Mouse (Mus musculus): ENCODE results near the gene Siae. TPM values are rescaled to one million over a fixed set of nuclear protein-coding genes. Genes with fewer than 3 reads are reported as not detected.

Siae gene
- polyA plus RNA-seq, 1 experiment from 2014 or later: 16.6 TPM

GRCm38 (mm10) chr9:37628581-37628980 lies 73.1 kb downstream of the Siae start:
- no peaks in the 10 kb centered on the region for H3K36me3 ChIP-seq (ENCODE audit: control insufficient read depth, insufficient read depth, low read length)
- H3K4me2 ChIP-seq (ENCODE audit: low read depth, low read length): no peak overlapping the region
- H3K4me3 ChIP-seq (ENCODE audit: low read length): no peak overlapping the region
- H3K9me3 ChIP-seq (ENCODE audit: control insufficient read depth, low read length): no peaks in the 10 kb centered on the region
- no peak overlapping the region for H3K27ac ChIP-seq (ENCODE audit: low read length)
- no peaks in the 10 kb centered on the region for H3K27me3 ChIP-seq (replicated peaks; ENCODE audit: control insufficient read depth, insufficient read depth, low read length)
- WGBS: 68% methylated on average over 4 of the region's 4 CpGs
- H3K4me1 ChIP-seq (ENCODE audit: control insufficient read depth, insufficient read depth, low read length): no peaks in the 10 kb centered on the region
- ATAC-seq: no peak
- no peak overlapping the region for H3K9ac ChIP-seq (ENCODE audit: low read depth, low read length)

GRCm38 (mm10) chr9:37629941-37630340 lies 74.4 kb downstream of the Siae start:
- no peak overlapping the region for H3K4me2 ChIP-seq (ENCODE audit: low read depth, low read length)
- no peak overlapping the region for H3K4me3 ChIP-seq (ENCODE audit: low read length)
- no peak overlapping the region for H3K27ac ChIP-seq (ENCODE audit: low read length)
- H3K36me3 ChIP-seq (ENCODE audit: control insufficient read depth, insufficient read depth, low read length): no peaks in the 10 kb centered on the region
- WGBS: 83% methylated on average over 2 of the region's 2 CpGs
- no peaks in the 10 kb centered on the region for H3K9me3 ChIP-seq (ENCODE audit: control insufficient read depth, low read length)
- H3K4me1 ChIP-seq (ENCODE audit: control insufficient read depth, insufficient read depth, low read length): no peaks in the 10 kb centered on the region
- ATAC-seq: no peak
- no peaks in the 10 kb centered on the region for H3K27me3 ChIP-seq (replicated peaks; ENCODE audit: control insufficient read depth, insufficient read depth, low read length)
- H3K9ac ChIP-seq (ENCODE audit: low read depth, low read length): no peak overlapping the region

DNA sequence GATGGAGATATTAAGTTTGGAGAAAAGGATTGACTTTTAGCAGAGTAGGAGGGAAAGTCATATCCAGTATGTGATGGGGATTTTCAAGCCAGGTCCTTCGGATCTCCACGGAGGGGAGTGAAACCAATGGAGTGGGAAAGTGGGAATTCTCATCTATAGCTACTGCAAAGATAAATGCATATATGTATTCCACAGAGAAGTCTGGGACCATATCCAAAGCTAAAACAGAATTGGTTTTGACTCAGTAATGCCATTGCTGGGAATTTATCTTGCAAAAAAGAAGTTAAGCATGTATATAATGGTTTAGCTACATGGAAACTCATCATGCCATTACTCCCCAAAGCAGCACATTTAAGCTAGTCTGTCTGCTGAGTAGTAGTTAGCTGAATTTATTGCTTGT lies 76.8 kb downstream of the Siae start:
- H3K9me3 ChIP-seq (ENCODE audit: control insufficient read depth, low read length): no peaks in the 10 kb centered on the region
- no peak overlapping the region for H3K27ac ChIP-seq (ENCODE audit: low read length)
- no peaks in the 10 kb centered on the region for H3K36me3 ChIP-seq (ENCODE audit: control insufficient read depth, insufficient read depth, low read length)
- no peaks in the 10 kb centered on the region for H3K4me1 ChIP-seq (ENCODE audit: control insufficient read depth, insufficient read depth, low read length)
- H3K4me3 ChIP-seq (ENCODE audit: low read length): no peak overlapping the region
- no peak overlapping the region for H3K4me2 ChIP-seq (ENCODE audit: low read depth, low read length)
- ATAC-seq: no peak
- 79% methylated on average over 2 of the region's 2 CpGs for WGBS
- no peak overlapping the region for H3K9ac ChIP-seq (ENCODE audit: low read depth, low read length)
- no peaks in the 10 kb centered on the region for H3K27me3 ChIP-seq (replicated peaks; ENCODE audit: control insufficient read depth, insufficient read depth, low read length)

GRCm38 (mm10) chr9:37634269-37634668 lies 78.8 kb downstream of the Siae start:
- Histone ChIP-seq H3K4me3 (ENCODE audit: low read length) (no peak overlapping the region), H3K27me3 (replicated peaks; ENCODE audit: control insufficient read depth, insufficient read depth, low read length) (no peaks in the 10 kb centered on the region), H3K9ac (ENCODE audit: low read depth, low read length) (no peak overlapping the region), H3K9me3 (ENCODE audit: control insufficient read depth, low read length) (no peaks in the 10 kb centered on the region), H3K36me3 (ENCODE audit: control insufficient read depth, insufficient read depth, low read length) (no peaks in the 10 kb centered on the region), H3K27ac (ENCODE audit: low read length) (no peak overlapping the region), H3K4me1 (ENCODE audit: control insufficient read depth, insufficient read depth, low read length) (no peaks in the 10 kb centered on the region), H3K4me2 (ENCODE audit: low read depth, low read length) (no peak overlapping the region)
- ATAC-seq: no peak
- 90% methylated on average over 3 of the region's 3 CpGs for WGBS

DNA sequence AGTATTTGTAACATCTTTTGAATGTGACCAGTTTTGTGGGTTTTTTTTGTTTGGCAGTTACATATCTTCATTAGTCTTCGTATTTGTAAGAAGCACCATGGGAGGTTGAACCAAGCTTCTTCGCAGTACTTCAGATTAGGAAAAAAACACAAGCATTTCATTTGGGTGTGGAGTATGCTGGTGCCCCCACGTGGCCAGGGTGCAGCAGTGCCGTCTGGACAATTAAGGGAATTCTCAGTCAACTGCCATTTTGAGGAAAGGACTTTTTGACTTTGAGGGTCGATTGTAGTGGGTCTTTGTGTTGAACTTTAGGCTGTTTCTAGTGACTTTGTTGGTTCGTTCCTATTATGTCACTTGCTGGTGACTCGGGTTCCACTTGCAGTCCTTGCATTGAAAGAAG lies 80.8 kb downstream of the Siae start:
- Histone ChIP-seq H3K27ac (ENCODE audit: low read length) (no peak overlapping the region), H3K4me3 (ENCODE audit: low read length) (no peak overlapping the region), H3K4me1 (ENCODE audit: control insufficient read depth, insufficient read depth, low read length) (no peaks in the 10 kb centered on the region), H3K9me3 (ENCODE audit: control insufficient read depth, low read length) (no peaks in the 10 kb centered on the region), H3K36me3 (ENCODE audit: control insufficient read depth, insufficient read depth, low read length) (no peaks in the 10 kb centered on the region), H3K9ac (ENCODE audit: low read depth, low read length) (no peak overlapping the region), H3K27me3 (replicated peaks; ENCODE audit: control insufficient read depth, insufficient read depth, low read length) (no peaks in the 10 kb centered on the region), H3K4me2 (ENCODE audit: low read depth, low read length) (no peak overlapping the region)
- WGBS: 18% methylated on average over 7 of the region's 7 CpGs
- ATAC-seq: no peak

GRCm38 (mm10) chr9:37636800-37637542 lies 81.5 kb downstream of the Siae start:
- 50% methylated on average over 6 of the region's 6 CpGs for WGBS

DNA sequence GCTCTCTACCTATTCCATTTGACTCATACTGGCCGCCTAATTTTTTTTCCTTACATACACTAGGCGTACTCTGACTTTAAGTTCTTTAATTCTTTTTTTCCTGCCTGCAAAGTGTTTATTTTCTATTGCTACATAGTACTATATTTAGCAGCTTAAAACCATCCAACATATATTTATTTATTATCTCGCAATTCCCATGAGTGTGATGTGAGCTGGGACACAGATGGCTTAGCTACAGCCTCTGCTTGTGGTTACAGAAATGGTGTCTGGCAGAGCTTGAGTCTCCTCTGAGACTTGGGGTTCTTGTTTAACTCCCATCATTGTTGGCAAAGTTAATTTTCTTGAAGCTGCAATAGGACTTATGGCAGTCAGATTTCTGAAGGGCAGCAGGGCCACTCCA lies 83.2 kb downstream of the Siae start:
- no peaks in the 10 kb centered on the region for H3K4me1 ChIP-seq (ENCODE audit: control insufficient read depth, insufficient read depth, low read length)
- H3K27me3 ChIP-seq (replicated peaks; ENCODE audit: control insufficient read depth, insufficient read depth, low read length): no peaks in the 10 kb centered on the region
- H3K9ac ChIP-seq (ENCODE audit: low read depth, low read length): no peak overlapping the region
- ATAC-seq: no peak
- H3K27ac ChIP-seq (ENCODE audit: low read length): no peak overlapping the region
- H3K4me2 ChIP-seq (ENCODE audit: low read depth, low read length): no peak overlapping the region
- H3K4me3 ChIP-seq (ENCODE audit: low read length): no peak overlapping the region
- 84% methylated on average over 3 of the region's 3 CpGs for WGBS
- no peaks in the 10 kb centered on the region for H3K9me3 ChIP-seq (ENCODE audit: control insufficient read depth, low read length)
- no peaks in the 10 kb centered on the region for H3K36me3 ChIP-seq (ENCODE audit: control insufficient read depth, insufficient read depth, low read length)

More at GRCm38 (mm10) chr9:37636800-37637542, 81.5 kb downstream of the Siae start:
- Histone ChIP-seq H3K36me3 (ENCODE audit: control insufficient read depth, insufficient read depth, low read length) (no peaks in the 10 kb centered on the region), H3K27ac (ENCODE audit: low read length) (no peak overlapping the region), H3K9ac (ENCODE audit: low read depth, low read length) (no peak overlapping the region), H3K4me1 (ENCODE audit: control insufficient read depth, insufficient read depth, low read length) (no peaks in the 10 kb centered on the region), H3K27me3 (replicated peaks; ENCODE audit: control insufficient read depth, insufficient read depth, low read length) (no peaks in the 10 kb centered on the region), H3K4me3 (ENCODE audit: low read length) (no peak overlapping the region), H3K4me2 (ENCODE audit: low read depth, low read length) (no peak overlapping the region), H3K9me3 (ENCODE audit: control insufficient read depth, low read length) (no peaks in the 10 kb centered on the region)
- no peak for ATAC-seq

GRCm38 (mm10) chr9:37646246-37646645 lies 90.7 kb downstream of the Siae start:
- no peak overlapping the region for H3K4me3 ChIP-seq (ENCODE audit: low read length)
- H3K27me3 ChIP-seq (replicated peaks; ENCODE audit: control insufficient read depth, insufficient read depth, low read length): no peaks in the 10 kb centered on the region
- H3K4me1 ChIP-seq (ENCODE audit: control insufficient read depth, insufficient read depth, low read length): no peaks in the 10 kb centered on the region
- no peak overlapping the region for H3K27ac ChIP-seq (ENCODE audit: low read length)
- no peaks in the 10 kb centered on the region for H3K9me3 ChIP-seq (ENCODE audit: control insufficient read depth, low read length)
- ATAC-seq: no peak
- peaks cover 18% of the 10 kb centered on the region for H3K36me3 ChIP-seq (ENCODE audit: control insufficient read depth, insufficient read depth, low read length)
- no peak overlapping the region for H3K9ac ChIP-seq (ENCODE audit: low read depth, low read length)
- WGBS: 80% methylated on average over 3 of the region's 3 CpGs
- no peak overlapping the region for H3K4me2 ChIP-seq (ENCODE audit: low read depth, low read length)

DNA sequence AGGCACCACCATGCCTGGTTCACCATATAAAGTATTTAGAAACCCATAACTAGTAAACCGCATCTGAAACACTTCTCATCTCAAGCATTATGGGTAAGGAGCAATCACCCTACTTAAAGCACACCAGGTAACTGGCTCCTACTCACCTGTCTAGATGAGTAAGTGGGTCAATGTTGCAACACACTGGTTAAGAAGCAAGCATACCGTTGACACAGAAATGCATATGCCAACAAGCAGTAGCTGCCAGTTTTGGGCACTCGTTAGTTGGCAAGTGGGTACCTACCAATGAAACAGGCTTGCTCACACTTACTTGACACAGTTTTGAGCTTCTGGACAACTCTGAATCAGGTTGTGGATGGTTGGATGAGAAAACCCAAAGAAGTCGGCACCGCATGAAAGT lies 95.1 kb downstream of the Siae start:
- H3K9ac ChIP-seq (ENCODE audit: low read depth, low read length): no peak overlapping the region
- H3K36me3 ChIP-seq (ENCODE audit: control insufficient read depth, insufficient read depth, low read length): peaks cover 35% of the 10 kb centered on the region
- H3K27ac ChIP-seq (ENCODE audit: low read length): no peak overlapping the region
- H3K4me1 ChIP-seq (ENCODE audit: control insufficient read depth, insufficient read depth, low read length): no peaks in the 10 kb centered on the region; the same call in 1 of the 2 replicates
- H3K4me2 ChIP-seq (ENCODE audit: low read depth, low read length): no peak overlapping the region
- ATAC-seq: no peak
- H3K9me3 ChIP-seq (ENCODE audit: control insufficient read depth, low read length): no peaks in the 10 kb centered on the region
- H3K4me3 ChIP-seq (ENCODE audit: low read length): no peak overlapping the region
- no peaks in the 10 kb centered on the region for H3K27me3 ChIP-seq (replicated peaks; ENCODE audit: control insufficient read depth, insufficient read depth, low read length)
- WGBS: 94% methylated on average over 5 of the region's 5 CpGs

DNA sequence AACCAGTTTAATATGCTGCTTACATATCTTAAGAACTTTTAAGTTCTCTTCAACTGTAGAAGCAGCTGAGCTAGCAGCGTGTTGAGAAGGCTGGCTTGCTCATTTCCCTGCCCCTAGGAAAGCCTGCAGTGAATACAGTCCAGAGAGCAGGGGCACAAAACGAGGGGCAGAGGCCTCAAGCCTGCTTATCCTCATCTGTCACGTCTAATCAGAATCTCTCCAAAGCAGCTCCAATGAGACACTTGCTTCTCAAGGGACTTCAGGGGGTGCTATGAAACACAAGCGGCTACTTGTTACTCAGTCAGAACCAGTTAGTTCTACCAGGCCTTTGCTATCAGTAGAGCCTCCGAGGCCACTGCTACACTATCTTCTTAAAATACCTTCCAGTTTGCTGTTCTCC lies 98.3 kb downstream of the Siae start:
- H3K4me1 ChIP-seq (ENCODE audit: control insufficient read depth, insufficient read depth, low read length): no peaks in the 10 kb centered on the region; the same call in 1 of the 2 replicates
- peaks cover 32% of the 10 kb centered on the region for H3K36me3 ChIP-seq (ENCODE audit: control insufficient read depth, insufficient read depth, low read length)
- 77% methylated on average over 5 of the region's 5 CpGs for WGBS
- no peak overlapping the region for H3K27ac ChIP-seq (ENCODE audit: low read length)
- no peak overlapping the region for H3K9ac ChIP-seq (ENCODE audit: low read depth, low read length)
- no peaks in the 10 kb centered on the region for H3K27me3 ChIP-seq (replicated peaks; ENCODE audit: control insufficient read depth, insufficient read depth, low read length)
- no peak for ATAC-seq
- H3K4me3 ChIP-seq (ENCODE audit: low read length): no peak overlapping the region
- no peaks in the 10 kb centered on the region for H3K9me3 ChIP-seq (ENCODE audit: control insufficient read depth, low read length)
- H3K4me2 ChIP-seq (ENCODE audit: low read depth, low read length): no peak overlapping the region
